Mouse (Mus musculus) kidney, postnatal 0 days (tissue): ENCODE measurements around the gene Ctdsp2. TPM values are rescaled to one million over a fixed set of nuclear protein-coding genes. Genes with fewer than 3 reads are reported as not detected.

ENCODE experiments used
- ATAC-seq: fragments of 200-750 bp; cut with Nextera tagmentation; replicated peaks from 2 replicates; pipeline ENCODE4 v1.8.0; 2017; ENCODE audit warnings: low read depth, moderate number of reproducible peaks, moderate TSS enrichment, moderate library complexity; ENCODE audit not compliant: low FRiP score
- DNase-seq: peaks from one replicate; pipeline ENCODE4 v3.0.0-alpha.2; 2016; ENCODE audit warnings: low spot score
- H3K27ac ChIP-seq: fragments of 300-500 bp; sonication (generic); 2 replicates; pipeline ENCODE4 v1.5.1; 2014; ENCODE audit warnings: mild to moderate bottlenecking
- H3K27me3 ChIP-seq: fragments of 300-500 bp; sonication (generic); 2 replicates; pipeline ENCODE4 v1.6.1; 2014; ENCODE audit warnings: low read length, mixed read lengths; ENCODE audit not compliant: insufficient read depth
- H3K36me3 ChIP-seq: fragments of 300-500 bp; sonication (generic); 2 replicates; pipeline ENCODE4 v1.6.1; 2014; ENCODE audit warnings: low read length, mixed read lengths; ENCODE audit not compliant: insufficient read depth
- H3K4me1 ChIP-seq: fragments of 300-500 bp; sonication (generic); replicated peaks from 2 replicates; pipeline ENCODE4 v1.6.1; 2014; ENCODE audit warnings: antibody characterized with exemption, low read length, mixed read lengths; ENCODE audit not compliant: insufficient read depth
- H3K4me2 ChIP-seq: fragments of 300-500 bp; sonication (generic); 2 replicates; pipeline ENCODE4 v1.6.1; 2014; ENCODE audit warnings: mild to moderate bottlenecking, low read length, moderate library complexity, mixed read lengths
- H3K4me3 ChIP-seq: fragments of 300-500 bp; sonication (generic); replicated peaks from 2 replicates; pipeline ENCODE4 v1.5.1; 2014; ENCODE audit warnings: low read depth, low read length
- H3K9ac ChIP-seq: fragments of 300-500 bp; sonication (generic); 2 replicates; pipeline ENCODE4 v1.6.1; 2014; ENCODE audit warnings: low read depth, low read length
- H3K9me3 ChIP-seq: fragments of 300-500 bp; sonication (generic); replicated peaks from 2 replicates; pipeline ENCODE4 v1.6.1; 2016; ENCODE audit warnings: low read length, inconsistent platforms, mixed read lengths
- CTCF ChIP-seq: IDR thresholded peaks from 2 replicates; pipeline ENCODE4 v1.5.1; 2016; ENCODE audit warnings: antibody characterized with exemption, low read depth, mild to moderate bottlenecking, moderate library complexity
- WGBS: fragments of 180-500 bp; shearing (Covaris S2); extraction: QIAGEN DNeasy Blood & Tissue Kit; methylation state at CpG from one replicate; pipeline ENCODE4 v1.1.7; 2014; 5-methylcytosine and 5-hydroxymethylcytosine counted together
- polyA plus RNA-seq: library from polyadenylated mRNA; unstranded; fragments of >200 nt; fragmentation: Nextera tagmentation; extraction: Ambion mirVana; gene quantifications from 2 replicates; pipeline ENCODE4 v1.2.1, GENCODE M21; 2015

Ctdsp2 gene
- polyA plus RNA-seq, 1 experiment from 2014 or later = 68.5 TPM

DNA sequence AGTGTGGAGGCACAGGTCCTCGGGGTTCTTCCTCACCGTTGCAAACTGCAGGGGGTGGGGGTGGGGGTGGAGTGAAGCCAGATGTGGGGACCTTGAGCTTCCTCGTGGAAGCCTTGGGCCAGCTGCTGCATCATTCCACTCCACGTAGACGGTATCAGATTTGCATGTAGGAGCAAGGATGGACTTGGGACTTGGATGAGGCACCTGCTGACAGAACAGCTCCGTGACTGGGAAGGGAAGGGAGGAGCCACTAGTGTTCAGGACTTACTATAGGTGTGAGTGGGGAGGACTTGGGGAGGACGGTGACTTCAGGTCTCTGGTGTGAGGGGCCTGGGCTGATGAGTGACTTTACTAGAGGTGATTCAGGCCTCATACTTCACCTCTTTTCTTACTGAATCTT lies 5.5 kb upstream of the Ctdsp2 start:
- DNase-seq (no peak), ATAC-seq (no peak)
- Histone ChIP-seq H3K9ac (peak overlapping the region; percentile 2; the same call in 1 of the 2 replicates), H3K27ac (peak overlapping the region; percentile 80; the same call in 1 of the 2 replicates), H3K27me3 (no peaks in the 10 kb centered on the region), H3K4me2 (no peak overlapping the region), H3K9me3 (no peaks in the 10 kb centered on the region), H3K4me3 (no peak overlapping the region), H3K36me3 (no peaks in the 10 kb centered on the region), H3K4me1 (peaks cover 23% of the 10 kb centered on the region)
- 20% methylated on average over 7 of the region's 7 CpGs for WGBS
- no peak for TF ChIP-seq CTCF

DNA sequence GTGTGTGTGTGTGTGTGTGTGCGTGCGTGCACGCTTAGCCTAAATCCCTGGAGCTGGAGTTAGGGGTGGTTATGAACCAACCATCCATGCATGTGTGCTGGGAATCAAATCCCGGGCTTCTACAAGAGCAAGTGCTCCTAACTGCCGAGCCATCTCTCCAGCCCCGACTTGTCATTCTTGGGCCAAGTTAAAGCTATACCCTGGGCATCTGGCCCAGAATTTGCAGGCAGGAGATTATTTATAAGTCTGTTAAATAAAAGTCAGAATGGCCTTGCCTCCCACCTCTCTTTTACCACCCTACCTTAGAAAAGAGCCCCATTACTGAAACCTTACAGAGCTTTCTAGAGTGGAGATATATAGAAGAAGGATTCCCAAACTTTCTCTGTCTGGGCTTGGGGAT lies 2.8 kb upstream of the Ctdsp2 start:
- Histone ChIP-seq H3K27me3 (no peaks in the 10 kb centered on the region), H3K9ac (no peak overlapping the region), H3K36me3 (no peaks in the 10 kb centered on the region), H3K4me1 (peaks cover 23% of the 10 kb centered on the region), H3K4me3 (no peak overlapping the region), H3K9me3 (no peaks in the 10 kb centered on the region), H3K27ac (no peak overlapping the region), H3K4me2 (no peak overlapping the region)
- WGBS = 80% methylated on average over 6 of the region's 6 CpGs
- no peak for TF ChIP-seq CTCF
- DNase-seq (no peak), ATAC-seq (no peak)

DNA sequence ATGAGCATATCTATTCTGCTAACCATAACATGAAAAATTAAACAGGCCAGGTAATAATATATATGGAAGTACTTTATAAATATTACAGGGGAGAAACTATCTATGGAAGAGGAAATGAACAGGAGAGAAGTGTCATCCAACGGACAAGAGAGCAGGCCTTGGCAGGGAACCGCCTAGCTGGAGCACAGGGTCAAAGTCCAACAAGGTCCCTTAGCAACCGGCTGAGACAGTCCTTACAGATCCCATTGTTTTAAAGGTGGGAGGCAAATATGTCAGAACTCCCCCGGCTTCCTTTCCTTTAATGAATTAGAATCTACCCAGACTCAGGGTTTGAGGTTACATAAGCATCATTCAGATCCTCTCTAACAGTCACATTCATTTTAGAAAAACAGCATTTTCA lies 1.4 kb upstream of the Ctdsp2 start:
- no peak overlapping the region for H3K27ac ChIP-seq
- no peaks in the 10 kb centered on the region for H3K36me3 ChIP-seq
- 31% methylated on average over 4 of the region's 4 CpGs for WGBS
- DNase-seq (peak; percentile 62), ATAC-seq (no peak)
- H3K4me1 ChIP-seq = peaks cover 30% of the 10 kb centered on the region
- H3K9ac ChIP-seq = no peak overlapping the region
- H3K4me2 ChIP-seq = no peak overlapping the region
- no peak overlapping the region for H3K4me3 ChIP-seq
- TF ChIP-seq CTCF = no peak
- no peaks in the 10 kb centered on the region for H3K9me3 ChIP-seq
- H3K27me3 ChIP-seq = no peaks in the 10 kb centered on the region

DNA sequence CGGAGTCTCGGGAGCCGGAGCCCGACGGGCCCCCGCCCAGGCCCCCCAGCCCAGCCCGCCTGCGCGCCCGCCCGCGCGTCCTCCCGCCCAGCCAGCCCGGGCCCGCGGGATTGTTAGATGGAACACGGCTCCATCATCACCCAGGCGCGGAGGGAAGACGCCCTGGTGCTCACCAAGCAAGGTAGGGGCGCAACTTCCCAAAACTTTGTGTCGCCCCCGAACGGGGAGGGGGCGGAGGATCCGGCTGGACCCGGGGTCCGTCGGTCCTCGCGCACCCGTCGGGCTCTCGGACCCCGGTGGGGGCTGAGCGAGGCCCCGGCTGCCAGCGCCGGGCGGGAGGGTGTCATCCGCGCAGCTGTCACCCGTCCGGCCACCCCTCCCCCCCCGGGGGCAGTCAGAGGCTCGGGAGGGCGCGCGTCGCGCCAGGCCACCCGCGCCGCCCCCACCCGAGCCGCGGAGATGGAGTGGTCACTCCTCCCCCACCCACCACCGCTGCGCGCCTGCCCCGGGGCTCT lies 661 bp downstream of the Ctdsp2 start:
- peak; percentile 14 for ATAC-seq
- TF ChIP-seq CTCF = no peak

DNA sequence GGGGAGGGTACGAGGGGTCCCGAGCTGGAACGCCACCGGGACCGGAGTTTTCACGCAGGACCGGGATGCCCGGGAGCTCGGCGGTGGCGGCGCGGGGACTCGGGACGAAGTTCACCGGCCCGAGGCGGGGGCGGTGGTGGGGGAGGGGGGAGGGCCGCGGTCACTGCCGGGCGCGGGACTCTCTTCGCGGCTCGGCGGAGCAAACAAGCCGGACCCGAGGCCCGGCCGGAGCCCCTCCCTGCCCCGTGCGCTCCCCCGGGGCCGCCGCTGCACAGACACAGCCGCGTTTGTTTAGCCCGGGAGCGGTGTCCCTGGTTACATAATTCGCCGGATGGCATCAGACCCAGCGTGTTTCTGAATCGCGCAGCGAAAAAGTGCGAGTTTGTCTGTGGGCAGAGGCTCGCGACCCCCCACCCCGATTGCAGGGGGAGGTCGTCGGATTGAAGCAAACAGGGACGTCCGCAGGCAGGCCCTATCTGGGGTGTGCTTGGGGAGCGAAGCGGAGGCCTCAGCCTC lies 1.2 kb downstream of the Ctdsp2 start:
- DNase-seq (no peak), ATAC-seq (no peak)
- Histone ChIP-seq H3K4me3 (peak overlapping the region; percentile 98), H3K4me2 (peak overlapping the region; percentile 93), H3K27ac (peak overlapping the region; percentile 99), H3K27me3 (no peaks in the 10 kb centered on the region), H3K9ac (peak overlapping the region; percentile 96), H3K36me3 (0 out of 2 replicates have a peak, but pooled peaks cover 4% of the 10 kb centered on the region), H3K9me3 (no peaks in the 10 kb centered on the region), H3K4me1 (peaks cover 43% of the 10 kb centered on the region)
- TF ChIP-seq CTCF = no peak
- 3% methylated on average over 49 of the region's 57 CpGs for WGBS

More for the DNA sequence above, 661 bp downstream of the Ctdsp2 start:
- peak; percentile 65 for DNase-seq
- peak overlapping the region; percentile 93 for H3K4me2 ChIP-seq
- H3K4me3 ChIP-seq = peak overlapping the region; percentile 98
- 0 out of 2 replicates have a peak, but pooled peaks cover 4% of the 10 kb centered on the region for H3K36me3 ChIP-seq
- H3K9me3 ChIP-seq = no peaks in the 10 kb centered on the region
- under 1% methylated on average over 32 of the region's 62 CpGs for WGBS
- H3K27me3 ChIP-seq = no peaks in the 10 kb centered on the region
- H3K9ac ChIP-seq = peak overlapping the region; percentile 96
- peak overlapping the region; percentile 99 for H3K27ac ChIP-seq
- H3K4me1 ChIP-seq = peaks cover 38% of the 10 kb centered on the region

DNA sequence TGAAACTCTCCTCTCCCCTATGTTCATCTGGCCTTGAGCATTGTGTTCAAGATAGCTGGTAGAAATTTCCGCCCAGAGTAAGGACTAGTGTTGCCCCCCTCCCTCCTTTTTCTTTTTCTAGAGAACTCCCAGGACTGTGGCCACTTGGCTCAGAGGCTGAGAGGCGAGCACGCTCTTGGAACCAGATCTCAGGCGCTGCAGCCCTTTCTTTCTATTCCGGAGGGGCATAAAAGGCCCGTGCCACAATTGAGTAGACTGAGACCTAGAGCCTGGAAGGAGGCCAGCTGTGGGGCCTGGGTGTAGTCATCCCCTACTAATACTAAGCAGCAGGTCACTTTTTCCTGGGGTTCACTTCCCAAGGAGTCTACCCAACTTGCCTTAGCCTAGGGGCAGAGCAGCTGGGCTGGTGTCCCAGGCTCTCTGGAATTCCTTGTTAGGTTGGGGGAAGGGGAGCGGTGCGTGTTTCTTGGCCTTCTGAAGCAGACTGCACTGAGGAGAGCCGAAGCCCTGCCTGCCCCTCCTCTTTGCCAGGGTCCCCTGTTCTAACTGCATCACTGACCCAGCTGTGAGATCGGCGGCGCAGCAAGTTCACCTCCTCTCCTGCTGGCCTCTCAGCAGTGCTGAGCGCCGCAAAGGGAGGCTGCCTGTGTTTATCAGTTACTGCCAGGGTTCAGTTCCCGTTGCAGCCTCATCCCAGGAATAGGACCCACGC lies 1.9 kb downstream of the Ctdsp2 start:
- peak overlapping the region; percentile 98 for H3K4me3 ChIP-seq
- ATAC-seq = no peak
- H3K27me3 ChIP-seq = no peaks in the 10 kb centered on the region
- H3K9me3 ChIP-seq = no peaks in the 10 kb centered on the region
- peak overlapping the region; percentile 93 for H3K4me2 ChIP-seq
- WGBS = 2% methylated on average over 16 of the region's 16 CpGs
- H3K4me1 ChIP-seq = peaks cover 49% of the 10 kb centered on the region
- peak; percentile 74 for DNase-seq
- H3K9ac ChIP-seq = peak overlapping the region; percentile 96
- H3K27ac ChIP-seq = peak overlapping the region; percentile 99
- TF ChIP-seq CTCF = no peak
- 0 out of 2 replicates have a peak, but pooled peaks cover 4% of the 10 kb centered on the region for H3K36me3 ChIP-seq
